Mouse (Mus musculus): ENCODE results near the gene Hist1h3f. TPM values are rescaled to one million over a fixed set of nuclear protein-coding genes. Genes with fewer than 3 reads are reported as not detected.
"Not testable (repeated sequence)": the region's sequence is repeated elsewhere in the genome, so short reads cannot be mapped to it uniquely, and the experiment has no call there.

Gene Hist1h3f
- polyA plus RNA-seq, 1 experiment from 2014 or later: 0.54 TPM

- 19% methylated on average over 2 of the region's 2 CpGs for WGBS
Observed at GRCm38 (mm10) chr13:23529480-23530165, 14.2 kb upstream of the Hist1h3f start.

GRCm38 (mm10) chr13:23530181-23530900 lies 13.5 kb upstream of the Hist1h3f start:
- peak overlapping the region; percentile 81 for H3K9ac ChIP-seq (replicated peaks; ENCODE audit: low read length)
- WGBS: under 1% methylated on average over 20 of the region's 20 CpGs
- no peaks in the 10 kb centered on the region for H3K27me3 ChIP-seq (ENCODE audit: insufficient read depth, low read length)
- peak overlapping the region; percentile 61 for H3K4me3 ChIP-seq (ENCODE audit: low read length)
- peak overlapping the region; percentile 72 for H3K4me2 ChIP-seq (replicated peaks; ENCODE audit: low read depth, low read length)
- H3K4me1 ChIP-seq (ENCODE audit: insufficient read depth, low read length): peaks cover 35% of the 10 kb centered on the region
- H3K9me3 ChIP-seq (ENCODE audit: low read length): no peaks in the 10 kb centered on the region
- H3K27ac ChIP-seq (ENCODE audit: low read length): peak overlapping the region; percentile 98
- no peak for ATAC-seq (ENCODE audit: low FRiP score, low TSS enrichment)
- no peaks in the 10 kb centered on the region for H3K36me3 ChIP-seq (ENCODE audit: insufficient read depth, low read length)

More at GRCm38 (mm10) chr13:23529480-23530165, 14.2 kb upstream of the Hist1h3f start:
- Histone ChIP-seq H3K4me1 (ENCODE audit: insufficient read depth, low read length) (peaks cover 34% of the 10 kb centered on the region), H3K9ac (replicated peaks; ENCODE audit: low read length) (peak overlapping the region; percentile 81), H3K27ac (ENCODE audit: low read length) (peak overlapping the region; percentile 98), H3K4me3 (ENCODE audit: low read length) (peak overlapping the region; percentile 61), H3K27me3 (ENCODE audit: insufficient read depth, low read length) (no peaks in the 10 kb centered on the region), H3K36me3 (ENCODE audit: insufficient read depth, low read length) (no peaks in the 10 kb centered on the region), H3K4me2 (replicated peaks; ENCODE audit: low read depth, low read length) (peak overlapping the region; percentile 72), H3K9me3 (ENCODE audit: low read length) (no peaks in the 10 kb centered on the region)
- ATAC-seq (ENCODE audit: low FRiP score, low TSS enrichment): no peak

- no peaks in the 10 kb centered on the region for H3K9me3 ChIP-seq (ENCODE audit: low read length)
- H3K36me3 ChIP-seq (ENCODE audit: insufficient read depth, low read length): no peaks in the 10 kb centered on the region
- H3K4me2 ChIP-seq (replicated peaks; ENCODE audit: low read depth, low read length): peak within 1 kb of the TSS; percentile 72
- peak within 1 kb of the TSS; percentile 61 for H3K4me3 ChIP-seq (ENCODE audit: low read length)
- under 1% methylated on average over 58 of the region's 70 CpGs for WGBS
- peak within 1 kb of the TSS; percentile 81 for H3K9ac ChIP-seq (replicated peaks; ENCODE audit: low read length)
- H3K27ac ChIP-seq (ENCODE audit: low read length): peak within 1 kb of the TSS; percentile 98
- no peaks in the 10 kb centered on the region for H3K27me3 ChIP-seq (ENCODE audit: insufficient read depth, low read length)
- H3K4me1 ChIP-seq (ENCODE audit: insufficient read depth, low read length): peaks cover 30% of the 10 kb centered on the region
- ATAC-seq (ENCODE audit: low FRiP score, low TSS enrichment): peak; percentile 86
Observed at GRCm38 (mm10) chr13:23530901-23531875, 12.7 kb upstream of the Hist1h3f start, which contains the start of gene Hist1h4h. TSS of gene Hist1h4h (plus strand) at chr13:23531050.

- ATAC-seq (ENCODE audit: low FRiP score, low TSS enrichment): no peak
- Histone ChIP-seq H3K4me2 (replicated peaks; ENCODE audit: low read depth, low read length) (peak overlapping the region; percentile 72), H3K27ac (ENCODE audit: low read length) (peak overlapping the region; percentile 98), H3K36me3 (ENCODE audit: insufficient read depth, low read length) (no peaks in the 10 kb centered on the region), H3K9me3 (ENCODE audit: low read length) (no peaks in the 10 kb centered on the region), H3K4me3 (ENCODE audit: low read length) (peak overlapping the region; percentile 61), H3K4me1 (ENCODE audit: insufficient read depth, low read length) (peaks cover 37% of the 10 kb centered on the region), H3K27me3 (ENCODE audit: insufficient read depth, low read length) (no peaks in the 10 kb centered on the region), H3K9ac (replicated peaks; ENCODE audit: low read length) (peak overlapping the region; percentile 81)
- WGBS: 21% methylated on average over 9 of the region's 9 CpGs
Observed at GRCm38 (mm10) chr13:23532262-23533075, 11.4 kb upstream of the Hist1h3f start.

GRCm38 (mm10) chr13:23533560-23534367 lies 10.1 kb upstream of the Hist1h3f start, which contains the start of gene Hist1h2af:
TSS of gene Hist1h2af (plus strand) at chr13:23533906.
- H3K9ac ChIP-seq (replicated peaks; ENCODE audit: low read length): peak within 1 kb of the TSS; percentile 82
- under 1% methylated on average over 21 of the region's 53 CpGs for WGBS
- ATAC-seq (ENCODE audit: low FRiP score, low TSS enrichment): peak; percentile 50

GRCm38 (mm10) chr13:23534368-23535131 lies 9.3 kb upstream of the Hist1h3f start:
- WGBS: under 1% methylated on average over 15 of the region's 15 CpGs
- no peak for ATAC-seq (ENCODE audit: low FRiP score, low TSS enrichment)
- peak overlapping the region; percentile 72 for H3K4me2 ChIP-seq (replicated peaks; ENCODE audit: low read depth, low read length)
- peak overlapping the region; percentile 82 for H3K9ac ChIP-seq (replicated peaks; ENCODE audit: low read length)
- no peaks in the 10 kb centered on the region for H3K9me3 ChIP-seq (ENCODE audit: low read length)
- peak overlapping the region; percentile 89 for H3K27ac ChIP-seq (ENCODE audit: low read length)
- no peaks in the 10 kb centered on the region for H3K36me3 ChIP-seq (ENCODE audit: insufficient read depth, low read length)
- H3K27me3 ChIP-seq (ENCODE audit: insufficient read depth, low read length): no peaks in the 10 kb centered on the region
- peaks cover 34% of the 10 kb centered on the region for H3K4me1 ChIP-seq (ENCODE audit: insufficient read depth, low read length)
- peak overlapping the region; percentile 61 for H3K4me3 ChIP-seq (ENCODE audit: low read length)

More at GRCm38 (mm10) chr13:23533560-23534367, 10.1 kb upstream of the Hist1h3f start, which contains the start of gene Hist1h2af:
- not testable (repeated sequence) for H3K36me3 ChIP-seq (ENCODE audit: insufficient read depth, low read length); H3K9me3 ChIP-seq (ENCODE audit: low read length); H3K27me3 ChIP-seq (ENCODE audit: insufficient read depth, low read length)
- Histone ChIP-seq H3K4me2 (replicated peaks; ENCODE audit: low read depth, low read length) (peak within 1 kb of the TSS; percentile 72), H3K27ac (ENCODE audit: low read length) (peak within 1 kb of the TSS; percentile 98), H3K4me1 (ENCODE audit: insufficient read depth, low read length) (peaks cover 38% of the 10 kb centered on the region), H3K4me3 (ENCODE audit: low read length) (peak within 1 kb of the TSS; percentile 61)

GRCm38 (mm10) chr13:23535137-23536075 lies 8.4 kb upstream of the Hist1h3f start, which contains the start of gene Hist1h3g:
TSS of gene Hist1h3g (plus strand) at chr13:23535422.
- not testable (repeated sequence) for H3K9me3 ChIP-seq (ENCODE audit: low read length); H3K27me3 ChIP-seq (ENCODE audit: insufficient read depth, low read length); H3K36me3 ChIP-seq (ENCODE audit: insufficient read depth, low read length)
- Histone ChIP-seq H3K9ac (replicated peaks; ENCODE audit: low read length) (peak within 1 kb of the TSS; percentile 82), H3K4me2 (replicated peaks; ENCODE audit: low read depth, low read length) (peak within 1 kb of the TSS; percentile 72), H3K4me3 (ENCODE audit: low read length) (peak within 1 kb of the TSS; percentile 61), H3K27ac (ENCODE audit: low read length) (peak within 1 kb of the TSS; percentile 89), H3K4me1 (ENCODE audit: insufficient read depth, low read length) (peaks cover 35% of the 10 kb centered on the region)
- ATAC-seq (ENCODE audit: low FRiP score, low TSS enrichment): peak; percentile 92
- WGBS: under 1% methylated on average over 32 of the region's 62 CpGs
